Mouse (Mus musculus) Patski (cell line): ENCODE measurements at regions not wholly inside any gene's neighbourhood (a gene's known extent, or its start where the extent isn't known, plus 50 kb on each side); places are given as distances from the start of the nearest gene placed in this dataset.

Source experiments
- ATAC-seq: fragments of 100-300 bp; one replicate; pipeline ENCODE4 v1.8.0; 2021
- CTCF ChIA-PET: fragments of 350-600 bp; sonication (Branson Sonifier 250); formaldehyde crosslinking; loops from one replicate; lab custom pipeline; 2022; ENCODE audit warnings: inconsistent platforms; lab: Charles Lee
- POLR2A ChIA-PET: fragments of 350-600 bp; sonication (Branson Sonifier 250); formaldehyde crosslinking; loops from one replicate; lab custom pipeline; 2022; ENCODE audit warnings: antibody characterized with exemption, inconsistent platforms; lab: Charles Lee
- DNase-seq: peaks from one replicate; pipeline ENCODE4 v3.0.0-alpha.2; 2011; ENCODE audit warnings: low read depth, low spot score
- H3K27me3 ChIP-seq: fragments of 371-371 bp; one replicate; pipeline ENCODE4 v1.5.1; 2021
- CTCF ChIP-seq: fragments of 100-300 bp; IDR thresholded peaks from one replicate; pipeline ENCODE4 v1.5.1; 2021
- in situ Hi-C: fragments of 300-500 bp; cut with MboI; formaldehyde crosslinking; loops from 3 replicates; pipeline ENCODE4 v1.11.1; 2018; ENCODE audit warnings: low pct_unique_long_range_greater_than_20kb, mixed read lengths

- no peak for TF ChIP-seq CTCF
- ChIA-PET CTCF (no interaction called here), POLR2A (no interaction called here)
- ATAC-seq (no peak), DNase-seq (no peak)
- peaks cover 3% of the 10 kb centered on the region for H3K27me3 ChIP-seq
- in situ Hi-C loops = no loop called here
Observed at GRCm38 (mm10) chr16:63319602-63320001, 465.5 kb downstream of the Pros1 start.

GRCm38 (mm10) chr16:63351511-63352125 is 497.5 kb downstream of the Pros1 start:
- CTCF ChIA-PET = no interaction called here
- ATAC-seq (no peak), DNase-seq (no peak)
- POLR2A ChIA-PET = no interaction called here
- TF ChIP-seq CTCF = no peak
- in situ Hi-C loops = no loop called here
- peaks cover 8% of the 10 kb centered on the region for H3K27me3 ChIP-seq

- ChIA-PET CTCF (no interaction called here), POLR2A (no interaction called here)
- no peak for TF ChIP-seq CTCF
- in situ Hi-C loops = no loop called here
- DNase-seq (no peak), ATAC-seq (no peak)
- H3K27me3 ChIP-seq = peaks cover 21% of the 10 kb centered on the region
Observed at GRCm38 (mm10) chr16:63369868-63370267, 494.1 kb downstream of the Epha3 start.

- POLR2A ChIA-PET = no interaction called here
- in situ Hi-C loops = no loop called here
- TF ChIP-seq CTCF = no peak
- DNase-seq = no peak
- ATAC-seq = no peak
- CTCF ChIA-PET = no interaction called here
- peaks cover 21% of the 10 kb centered on the region for H3K27me3 ChIP-seq
Observed at GRCm38 (mm10) chr16:63371275-63371674, 492.7 kb downstream of the Epha3 start.

GRCm38 (mm10) chr16:63404976-63405375 is 459.0 kb downstream of the Epha3 start:
- in situ Hi-C loops = no loop called here
- no peak for ATAC-seq

GRCm38 (mm10) chr16:63412656-63413055 is 451.3 kb downstream of the Epha3 start:
- no peaks in the 10 kb centered on the region for H3K27me3 ChIP-seq
- no peak for ATAC-seq
- in situ Hi-C loops = no loop called here
- no peak for DNase-seq
- ChIA-PET CTCF (no interaction called here), POLR2A (no interaction called here)
- TF ChIP-seq CTCF = no peak

More at GRCm38 (mm10) chr16:63404976-63405375, 459.0 kb downstream of the Epha3 start:
- H3K27me3 ChIP-seq = no peaks in the 10 kb centered on the region
- ChIA-PET CTCF (no interaction called here), POLR2A (no interaction called here)
- no peak for DNase-seq
- no peak for TF ChIP-seq CTCF

GRCm38 (mm10) chr16:63452301-63452700 is 411.7 kb downstream of the Epha3 start:
- ChIA-PET CTCF (no interaction called here), POLR2A (no interaction called here)
- H3K27me3 ChIP-seq = peaks cover under 1% of the 10 kb centered on the region
- ATAC-seq (no peak), DNase-seq (no peak)
- TF ChIP-seq CTCF = no peak
- in situ Hi-C loops = no loop called here

GRCm38 (mm10) chr16:63466615-63467014 is 397.4 kb downstream of the Epha3 start:
- CTCF ChIA-PET = no interaction called here
- POLR2A ChIA-PET = no interaction called here
- in situ Hi-C loops = no loop called here
- ATAC-seq (no peak), DNase-seq (no peak)
- TF ChIP-seq CTCF = no peak
- no peaks in the 10 kb centered on the region for H3K27me3 ChIP-seq

GRCm38 (mm10) chr16:63468851-63469250 is 395.1 kb downstream of the Epha3 start:
- H3K27me3 ChIP-seq = no peaks in the 10 kb centered on the region
- ChIA-PET POLR2A (no interaction called here), CTCF (no interaction called here)
- no peak for ATAC-seq
- DNase-seq = no peak
- TF ChIP-seq CTCF = no peak
- in situ Hi-C loops = no loop called here
